Mouse (Mus musculus) small intestine, adult 2 months (tissue): ENCODE results near the gene Bbs2. TPM values are rescaled to one million over a fixed set of nuclear protein-coding genes. Genes with fewer than 3 reads are reported as not detected.

Source experiments
- H3K27ac ChIP-seq: fragments of 200-500 bp; 2 replicates; pipeline ENCODE4 v1.5.1; 2012; ENCODE audit warnings: low read depth, low read length, control low read depth, inconsistent platforms; ENCODE audit not compliant: insufficient read depth
- H3K27me3 ChIP-seq: fragments of 200-500 bp; 2 replicates; pipeline ENCODE4 v1.6.1; 2012; ENCODE audit warnings: mild to moderate bottlenecking, moderate library complexity, low read length, inconsistent platforms; ENCODE audit not compliant: control insufficient read depth, insufficient read depth
- H3K36me3 ChIP-seq: fragments of 200-500 bp; 2 replicates; pipeline ENCODE4 v1.6.1; 2012; ENCODE audit warnings: mild to moderate bottlenecking, low read length, control low read depth, inconsistent platforms; ENCODE audit not compliant: control insufficient read depth, insufficient read depth
- H3K4me1 ChIP-seq: fragments of 200-500 bp; 2 replicates; pipeline ENCODE4 v1.6.1; 2012; ENCODE audit warnings: low read length, inconsistent platforms, mixed read lengths; ENCODE audit not compliant: control insufficient read depth, insufficient read depth, insufficient read length
- H3K4me3 ChIP-seq: fragments of 200-500 bp; 2 replicates; pipeline ENCODE4 v1.5.1; 2012; ENCODE audit warnings: low read depth, mild to moderate bottlenecking, control low read depth, inconsistent platforms, low read length, moderate library complexity
- CTCF ChIP-seq: fragments of 200-500 bp; IDR thresholded peaks from 2 replicates; pipeline ENCODE4 v1.5.1; 2012; ENCODE audit warnings: low read depth, mild to moderate bottlenecking, control low read depth, inconsistent platforms, low read length, moderate library complexity, mixed read lengths; ENCODE audit not compliant: insufficient replicate concordance, insufficient read length; ENCODE audit errors: extremely low read depth
- POLR2A ChIP-seq: fragments of 200-500 bp; IDR thresholded peaks from 2 replicates; pipeline ENCODE4 v1.6.1; 2012; ENCODE audit warnings: low read depth, mild to moderate bottlenecking, control low read depth, inconsistent platforms, low read length, moderate library complexity
- WGBS: fragments of 180-500 bp; shearing (Covaris S2); methylation state at CpG from one replicate; pipeline ENCODE4 v1.1.7; 2018; 5-methylcytosine and 5-hydroxymethylcytosine counted together
- polyA plus RNA-seq: library from polyadenylated mRNA; depleted of rRNA; stranded (reverse); fragments of >200 nt; gene quantifications from 2 replicates; pipeline ENCODE4 v1.2.3, GENCODE M21; 2012

Gene Bbs2
- polyA plus RNA-seq, 1 experiment: 4.3 TPM

GRCm38 (mm10) chr8:94094281-94094680 is 4.4 kb downstream of the Bbs2 start:
- no peak for TF ChIP-seq CTCF
- TF ChIP-seq POLR2A: no peak
- no peak overlapping the region for H3K4me3 ChIP-seq
- WGBS: 93% methylated on average over 6 of the region's 6 CpGs
- no peak overlapping the region for H3K27ac ChIP-seq
- no peaks in the 10 kb centered on the region for H3K36me3 ChIP-seq
- no peaks in the 10 kb centered on the region for H3K27me3 ChIP-seq
- no peaks in the 10 kb centered on the region for H3K4me1 ChIP-seq

- no peaks in the 10 kb centered on the region for H3K36me3 ChIP-seq
- no peak overlapping the region for H3K4me3 ChIP-seq
- H3K4me1 ChIP-seq: no peaks in the 10 kb centered on the region
- 85% methylated on average over 9 of the region's 9 CpGs for WGBS
- TF ChIP-seq POLR2A (no peak), CTCF (no peak)
- no peak overlapping the region for H3K27ac ChIP-seq
- no peaks in the 10 kb centered on the region for H3K27me3 ChIP-seq
These were observed 5.9 kb downstream of the Bbs2 start for GRCm38 (mm10) chr8:94092848-94093247.

GRCm38 (mm10) chr8:94089715-94090114 is 9.0 kb downstream of the Bbs2 start:
- no peaks in the 10 kb centered on the region for H3K27me3 ChIP-seq
- H3K27ac ChIP-seq: no peak overlapping the region
- H3K36me3 ChIP-seq: no peaks in the 10 kb centered on the region
- H3K4me1 ChIP-seq: no peaks in the 10 kb centered on the region
- no peak for TF ChIP-seq CTCF
- no peak for TF ChIP-seq POLR2A
- WGBS: 65% methylated on average over 6 of the region's 6 CpGs
- H3K4me3 ChIP-seq: no peak overlapping the region

- Histone ChIP-seq H3K27ac (no peak overlapping the region), H3K4me3 (no peak overlapping the region), H3K27me3 (no peaks in the 10 kb centered on the region), H3K4me1 (no peaks in the 10 kb centered on the region), H3K36me3 (no peaks in the 10 kb centered on the region)
- 94% methylated on average over 9 of the region's 9 CpGs for WGBS
- TF ChIP-seq POLR2A: no peak
- no peak for TF ChIP-seq CTCF
These were observed 10.8 kb downstream of the Bbs2 start for GRCm38 (mm10) chr8:94087964-94088363.

- Histone ChIP-seq H3K4me3 (no peak overlapping the region), H3K27ac (no peak overlapping the region), H3K27me3 (no peaks in the 10 kb centered on the region), H3K36me3 (no peaks in the 10 kb centered on the region; the same call in 1 of the 2 replicates), H3K4me1 (no peaks in the 10 kb centered on the region)
- TF ChIP-seq POLR2A: no peak
- TF ChIP-seq CTCF: no peak
- WGBS: 85% methylated on average over 12 of the region's 12 CpGs
These were observed 22.1 kb downstream of the Bbs2 start for GRCm38 (mm10) chr8:94076461-94077192.

- Histone ChIP-seq H3K27ac (no peak overlapping the region), H3K4me3 (no peak overlapping the region), H3K4me1 (no peaks in the 10 kb centered on the region), H3K36me3 (peaks cover 21% of the 10 kb centered on the region), H3K27me3 (no peaks in the 10 kb centered on the region)
- TF ChIP-seq POLR2A (no peak), CTCF (no peak)
- 91% methylated on average over 7 of the region's 7 CpGs for WGBS
These were observed 29.9 kb downstream of the Bbs2 start for GRCm38 (mm10) chr8:94068793-94069192.

- 92% methylated on average over 11 of the region's 11 CpGs for WGBS
- Histone ChIP-seq H3K4me1 (no peaks in the 10 kb centered on the region), H3K27ac (no peak overlapping the region)
These were observed 32.4 kb downstream of the Bbs2 start for GRCm38 (mm10) chr8:94066121-94066863.

More at GRCm38 (mm10) chr8:94066121-94066863, 32.4 kb downstream of the Bbs2 start:
- Histone ChIP-seq H3K36me3 (peaks cover 36% of the 10 kb centered on the region), H3K27me3 (no peaks in the 10 kb centered on the region), H3K4me3 (no peak overlapping the region)
- TF ChIP-seq CTCF (no peak), POLR2A (no peak)
